Mouse (Mus musculus) spleen, postnatal 10 days (tissue): ENCODE data around the gene Rnf6.

ENCODE experiments used
- DNase-seq, 2 experiments: peaks; one replicate each; pipeline ENCODE4 v3.0.0; 2021 to 2022; ENCODE audit warnings: low spot score in 2 of 2

Rnf6 gene

DNA sequence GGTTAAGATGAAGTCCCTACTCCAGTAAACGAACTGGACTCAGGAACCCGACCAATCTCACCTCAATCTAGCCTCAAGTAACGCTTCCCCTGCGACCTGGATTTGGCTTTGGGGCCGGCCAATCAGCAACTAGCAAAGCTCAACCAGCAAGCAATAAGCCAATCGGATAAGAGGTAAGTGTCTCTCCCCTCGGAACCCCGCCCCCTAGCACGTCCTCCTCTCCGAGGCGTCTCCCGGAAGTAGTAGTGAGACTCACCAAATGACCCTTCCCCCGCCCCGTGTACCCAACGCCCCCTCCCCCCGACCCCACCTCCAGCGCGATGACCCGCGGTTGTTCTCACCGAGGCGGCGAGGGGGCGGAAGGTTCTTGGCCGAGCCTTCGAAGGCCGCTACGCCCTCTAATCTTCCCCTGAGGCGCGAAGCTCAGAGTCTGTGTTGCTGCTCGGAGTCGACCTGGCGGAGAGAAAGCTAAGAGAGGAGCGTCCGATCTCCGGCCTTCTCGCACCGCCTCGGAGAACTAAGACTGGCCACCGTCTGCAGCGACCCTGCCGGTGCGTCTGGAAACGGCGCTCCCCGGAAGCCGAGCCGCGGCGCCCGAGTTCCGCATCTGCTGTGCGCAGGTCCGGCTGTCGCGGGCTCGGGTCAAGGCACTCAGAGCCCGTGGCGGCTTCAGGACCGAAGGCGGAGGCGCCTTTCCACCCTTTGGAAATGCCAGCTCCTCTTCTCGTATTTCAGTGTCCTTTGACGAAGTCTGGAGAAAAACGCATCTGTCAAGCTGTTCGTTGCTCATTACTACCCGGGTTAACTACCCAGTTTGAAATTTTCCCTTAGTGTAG lies at the start of gene Rnf6:
Rnf6 (minus strand) TSS at position 677 of the 836 bp plus-strand sequence.
- peak; percentile 85 to 96 for DNase-seq

DNA sequence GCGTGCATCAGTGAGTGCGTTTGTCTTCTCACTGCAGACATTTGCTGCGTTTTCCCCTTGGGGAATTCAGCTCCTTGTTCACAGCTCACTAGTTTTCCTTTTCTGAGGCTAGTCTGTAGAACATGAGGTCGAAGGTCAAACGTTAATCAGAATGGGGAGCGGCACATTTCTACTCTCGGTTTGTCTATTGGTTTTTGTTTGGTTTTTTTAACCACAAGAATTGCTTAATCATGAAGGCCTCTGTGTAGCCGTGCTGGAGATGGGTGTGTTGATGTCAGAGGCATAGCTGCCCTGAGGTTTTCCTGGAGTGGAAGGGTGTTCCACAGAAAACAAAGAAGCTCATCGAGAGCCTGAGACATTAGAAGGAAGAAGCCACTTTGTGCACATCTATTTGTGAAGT lies 49.2 kb upstream of the Rnf6 start:
- DNase-seq: no peak

DNA sequence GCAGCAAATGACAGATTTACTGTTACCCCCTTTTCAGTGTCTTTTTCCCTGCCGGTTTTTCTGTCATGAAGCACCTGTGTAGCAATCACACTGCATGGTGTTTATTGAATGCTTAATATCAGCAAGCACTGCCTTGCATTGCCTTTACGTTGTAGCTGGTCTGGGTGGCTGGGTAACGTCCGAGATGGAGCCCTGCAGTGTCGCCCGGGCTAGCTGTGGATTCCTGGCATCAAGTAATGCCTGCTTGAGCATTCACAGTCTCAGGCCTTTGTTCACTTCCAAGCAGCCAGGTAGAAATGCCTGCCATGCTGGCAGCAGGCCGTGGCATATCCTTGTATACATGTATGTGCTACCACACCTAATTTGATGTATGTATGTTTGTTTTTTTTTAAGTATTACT lies 46.4 kb upstream of the Rnf6 start:
- no peak for DNase-seq

DNA sequence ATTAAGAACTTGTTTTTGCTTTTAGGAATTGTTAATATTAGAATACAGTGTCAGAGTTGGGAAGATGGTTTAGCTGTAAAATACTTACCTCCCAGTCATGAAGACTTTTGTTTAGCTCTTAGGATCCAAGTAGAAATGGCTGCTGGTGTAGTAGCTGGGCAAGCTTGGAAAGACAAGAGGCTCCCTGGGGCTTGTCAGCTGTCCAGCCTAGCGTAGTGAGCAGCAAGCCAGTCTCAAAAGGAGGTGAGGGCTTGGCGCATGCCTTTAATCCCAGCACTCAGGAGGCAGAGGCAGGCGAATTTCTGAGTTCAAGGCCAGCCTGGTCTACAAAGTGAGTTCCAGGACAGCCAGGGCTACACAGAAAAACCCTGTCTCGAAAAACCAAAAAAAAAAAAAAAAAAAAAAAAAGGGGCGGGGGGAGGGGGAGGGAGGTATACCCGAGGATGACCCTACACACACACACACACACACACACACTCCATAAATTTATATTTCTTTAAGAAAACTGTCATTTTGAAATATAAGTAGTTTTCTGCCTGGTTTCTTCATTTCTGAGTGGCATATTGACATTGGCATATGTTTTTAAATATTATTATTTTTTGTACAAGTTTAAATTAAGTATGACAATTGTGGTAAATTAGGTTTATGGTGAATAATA lies 44.7 kb upstream of the Rnf6 start:
- DNase-seq: no peak

DNA sequence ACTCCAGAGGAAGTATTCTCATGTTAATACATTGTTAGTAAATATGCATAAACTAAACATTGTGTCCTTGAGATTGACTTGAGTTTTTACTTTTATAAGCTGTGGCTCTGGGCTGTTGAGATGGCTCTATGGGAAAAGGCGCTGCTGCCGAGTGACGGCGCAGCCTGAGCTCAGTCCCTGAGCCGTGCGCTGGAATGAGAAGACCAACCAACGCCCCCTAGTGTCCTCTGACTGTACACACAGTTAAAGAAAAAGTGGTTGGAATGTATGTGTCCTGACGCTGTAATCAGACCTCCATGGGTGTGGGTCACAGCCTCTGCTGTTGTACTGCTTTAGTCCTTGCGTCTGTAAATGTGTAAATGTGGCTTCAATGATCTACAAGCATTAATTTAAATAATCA lies 38.6 kb upstream of the Rnf6 start:
- no peak for DNase-seq

DNA sequence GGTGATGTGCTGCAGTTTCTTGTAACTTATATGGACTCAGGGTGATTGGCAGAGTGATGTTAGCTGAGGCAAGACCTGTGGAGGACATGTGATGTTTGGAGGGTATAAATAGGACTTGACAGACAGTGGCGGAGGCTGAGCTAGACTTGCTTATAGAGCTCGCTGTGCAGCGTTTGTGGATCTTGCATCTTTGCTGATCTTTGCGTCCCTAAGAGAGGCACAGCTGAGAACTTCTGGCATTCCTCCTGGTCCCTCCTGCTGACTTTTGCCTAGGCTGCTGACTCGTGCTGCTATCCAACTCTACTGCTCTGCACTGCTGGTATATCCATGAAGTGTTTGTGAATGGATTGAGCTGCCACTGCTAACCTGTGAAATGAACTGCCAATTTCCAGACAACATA lies 32.3 kb upstream of the Rnf6 start:
- no peak for DNase-seq

DNA sequence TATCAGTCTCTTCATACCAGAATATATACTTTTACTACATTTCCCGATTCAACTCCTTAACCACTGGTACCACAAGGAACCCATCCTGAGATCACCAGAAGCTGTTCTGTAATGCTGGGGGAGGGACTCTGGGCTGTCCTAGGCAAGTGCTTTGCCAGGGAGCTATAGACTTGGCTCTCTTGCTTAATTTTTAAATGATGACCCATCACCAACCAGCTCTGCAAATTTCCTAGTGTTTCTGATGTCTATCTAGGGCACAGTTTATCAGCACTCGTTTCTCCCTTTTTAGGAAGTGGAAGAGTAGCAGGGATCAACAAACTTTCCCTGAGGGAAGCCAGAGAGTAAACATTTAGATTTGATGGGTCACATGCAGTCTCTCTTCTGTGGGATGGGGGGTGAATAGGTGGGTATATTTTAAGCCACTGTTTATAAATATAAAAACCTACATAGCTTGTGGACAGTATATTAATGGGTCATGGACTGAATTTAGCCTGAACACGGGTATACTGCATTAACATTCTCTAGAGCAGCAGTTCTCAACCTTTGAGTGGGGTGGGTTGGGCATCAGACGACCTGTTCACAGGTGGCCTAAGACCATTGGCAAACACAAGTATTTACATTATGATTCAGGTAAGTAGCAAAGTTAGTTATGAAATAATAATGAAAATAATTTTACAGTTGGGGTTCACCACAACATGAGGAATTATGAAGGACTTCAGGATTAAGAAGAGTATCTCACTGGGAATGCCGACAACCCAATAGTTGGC lies 30.5 kb upstream of the Rnf6 start:
- no peak for DNase-seq

DNA sequence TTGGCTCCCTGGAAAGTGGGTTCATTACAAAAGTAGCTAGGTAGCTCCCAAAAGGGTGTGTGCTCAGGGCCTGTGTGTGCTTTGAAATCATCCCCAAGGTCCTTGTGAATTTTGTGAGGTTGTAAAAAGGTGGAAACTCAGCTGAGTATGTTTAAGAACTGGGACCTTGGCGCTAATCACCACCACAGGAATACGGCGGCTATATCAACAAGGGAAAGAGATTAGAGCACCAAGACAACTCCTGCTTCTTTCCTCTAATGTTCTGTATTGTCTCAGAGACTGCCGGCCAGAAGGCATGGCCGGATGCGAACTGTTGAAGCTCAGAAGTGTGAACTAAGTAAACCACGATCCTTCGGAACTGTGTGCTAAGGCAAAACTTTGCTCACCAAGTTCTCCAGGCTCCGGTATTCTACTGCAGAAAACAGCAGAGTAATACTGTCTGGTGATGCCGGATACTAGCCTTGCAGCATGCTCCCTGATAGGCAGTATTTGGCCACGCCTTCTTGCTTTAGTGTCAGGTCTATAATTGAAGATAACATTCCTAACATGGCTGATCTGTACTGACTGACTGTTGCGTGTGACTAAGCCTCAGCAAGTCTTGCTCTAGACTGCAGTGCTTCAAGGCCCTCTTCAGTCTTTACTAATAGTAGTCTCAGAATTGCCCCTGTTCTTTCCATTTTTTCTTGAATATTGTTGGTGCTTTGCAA lies 29.2 kb upstream of the Rnf6 start:
- peak in 1 of 2 experiments; percentile 40 for DNase-seq

DNA sequence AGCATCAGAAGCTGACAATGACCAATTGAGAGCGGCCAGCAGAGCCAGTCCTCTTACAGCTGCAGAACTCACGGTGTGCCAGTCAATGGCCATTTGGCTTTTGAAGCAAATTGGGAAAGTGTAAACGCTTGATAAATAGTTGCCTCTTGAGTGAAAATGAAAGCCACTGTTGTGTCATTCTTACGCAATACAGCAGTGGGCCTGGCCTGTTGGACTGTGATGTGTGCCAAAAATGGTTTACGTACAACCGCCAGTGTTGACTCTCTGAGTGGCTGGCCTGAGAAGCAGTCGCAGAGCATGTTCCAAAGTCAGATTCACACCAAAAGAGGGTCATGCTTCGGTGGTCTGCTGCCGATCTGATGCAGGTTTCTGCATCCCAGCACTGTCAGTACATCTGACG lies 27.4 kb upstream of the Rnf6 start:
- DNase-seq: no peak

DNA sequence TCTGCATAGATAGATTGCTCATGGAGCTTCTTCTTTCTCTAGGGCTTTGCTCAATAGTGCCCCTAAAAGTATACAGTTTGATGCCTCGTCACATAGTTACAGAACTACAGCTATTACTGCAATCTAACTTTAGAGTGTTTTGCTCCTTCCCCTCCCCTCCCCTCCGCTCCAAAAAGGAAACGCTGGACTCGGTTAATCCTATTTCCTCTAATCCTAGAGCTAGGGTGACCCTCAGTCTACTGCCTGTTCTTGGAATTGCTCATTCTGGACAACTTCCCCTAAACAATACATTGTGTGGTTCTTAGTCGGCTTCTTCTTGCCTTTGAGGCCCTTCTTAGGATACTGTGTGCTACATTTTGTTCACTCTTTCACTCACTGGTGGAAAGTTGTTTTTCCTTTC lies 26.4 kb upstream of the Rnf6 start:
- no peak for DNase-seq

DNA sequence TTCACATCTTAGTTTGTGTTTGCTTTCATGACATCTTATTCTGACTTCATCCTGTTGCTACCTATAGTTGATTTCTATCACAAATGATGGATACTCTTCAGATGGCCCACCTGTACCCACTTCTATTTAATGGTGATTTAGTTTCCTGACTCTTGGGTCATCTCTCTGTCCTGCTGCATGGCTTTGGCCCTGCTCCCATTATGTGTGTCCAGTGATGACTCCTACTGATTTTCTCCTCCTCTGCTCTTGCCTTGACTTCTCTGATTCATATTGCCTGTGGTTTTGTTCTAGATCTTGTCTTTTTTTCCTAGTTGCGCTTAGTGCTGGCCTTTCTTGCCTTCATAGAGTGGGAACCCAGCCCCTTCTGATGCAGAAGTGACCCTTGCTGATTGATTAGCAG lies 25.0 kb upstream of the Rnf6 start:
- no peak for DNase-seq

DNA sequence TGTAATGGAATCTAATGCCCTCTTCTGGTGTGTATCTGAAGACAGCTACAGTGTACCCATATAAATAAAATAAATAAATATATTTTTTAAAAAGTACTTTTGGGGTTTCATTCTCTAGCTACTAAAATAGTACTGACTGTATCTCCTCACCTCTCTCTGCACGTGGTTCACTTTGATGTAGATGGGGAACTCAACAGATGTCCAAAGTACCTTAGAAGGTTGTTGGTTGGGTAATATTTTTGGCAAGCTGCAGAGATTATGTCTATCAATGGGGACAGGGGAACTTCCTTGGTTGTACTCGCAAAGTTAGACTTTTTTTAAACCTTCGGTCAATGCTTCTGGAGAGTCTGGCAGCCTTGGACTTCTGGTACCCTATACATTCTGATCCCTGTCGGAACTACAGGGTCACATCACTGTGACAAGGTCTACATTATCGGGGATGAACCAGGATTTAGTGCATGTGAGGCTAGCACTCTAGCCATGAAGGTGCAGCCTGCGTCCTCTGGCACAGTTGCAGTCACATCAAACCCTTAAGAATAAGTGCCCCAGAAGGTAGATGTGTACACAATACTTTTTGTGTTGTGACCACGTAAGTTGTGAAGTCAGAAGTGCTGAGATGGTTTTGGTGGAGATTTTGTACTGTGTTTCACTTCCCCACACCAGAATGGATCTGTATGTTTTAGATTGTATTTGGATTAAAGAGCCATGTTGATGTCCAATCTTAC lies 24.5 kb upstream of the Rnf6 start:
- no peak for DNase-seq

DNA sequence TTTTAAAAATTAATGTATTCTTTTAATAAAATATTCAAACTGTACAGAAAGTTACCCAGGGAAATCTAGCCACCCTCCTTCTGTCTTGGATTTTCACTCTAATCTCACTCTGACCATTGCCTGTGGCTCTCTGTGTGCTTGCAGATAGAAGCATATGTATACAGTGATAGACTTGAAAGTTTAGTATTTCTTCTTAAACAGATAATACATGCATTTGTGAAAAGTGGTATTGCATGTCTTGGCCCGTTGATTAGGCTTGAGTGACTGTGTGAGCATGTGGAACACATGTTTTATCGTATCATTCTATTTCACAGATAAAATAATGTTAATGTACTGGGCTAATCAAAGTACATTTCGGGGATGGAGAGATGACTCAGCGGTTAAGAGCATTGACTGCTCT lies 23.8 kb upstream of the Rnf6 start:
- DNase-seq: no peak

DNA sequence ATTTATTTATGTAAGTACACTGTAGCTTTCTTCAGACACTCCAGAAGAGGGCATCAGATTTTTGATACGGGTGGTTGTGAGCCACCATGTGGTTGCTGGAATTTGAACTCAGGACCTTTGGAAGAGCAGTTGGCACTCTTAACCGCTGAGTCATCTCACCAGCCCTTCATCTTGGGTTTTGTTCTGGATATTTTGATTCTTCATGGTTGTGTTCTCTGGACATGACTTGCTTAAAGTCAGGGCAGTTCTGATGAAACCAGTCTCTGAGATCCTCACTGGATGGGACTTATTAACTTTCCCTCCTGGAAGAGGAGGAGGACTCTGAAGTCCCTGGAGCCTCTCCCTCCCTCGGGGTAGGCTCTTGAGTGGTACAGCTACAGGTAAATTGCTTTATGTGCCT lies 19.8 kb upstream of the Rnf6 start:
- no peak for DNase-seq

DNA sequence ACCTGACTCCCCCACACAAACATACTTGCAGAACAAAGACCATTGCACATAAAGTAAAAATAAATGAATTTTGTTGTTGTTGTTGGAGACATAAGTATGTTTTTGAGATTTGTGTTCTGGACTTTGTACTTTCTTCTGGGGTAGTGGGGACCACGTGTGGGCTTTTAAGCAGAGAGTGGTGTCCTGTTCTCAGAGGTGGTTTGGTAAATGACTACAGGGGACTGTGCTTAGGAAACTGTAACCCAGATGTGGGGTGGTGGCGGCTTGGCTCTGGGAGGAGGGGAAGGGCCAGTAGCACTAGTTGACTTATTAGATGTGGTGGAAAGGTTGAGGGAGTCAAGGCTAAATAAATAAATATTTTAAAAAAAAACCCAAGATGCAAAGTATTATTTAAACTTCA lies 19.4 kb upstream of the Rnf6 start:
- DNase-seq: no peak

DNA sequence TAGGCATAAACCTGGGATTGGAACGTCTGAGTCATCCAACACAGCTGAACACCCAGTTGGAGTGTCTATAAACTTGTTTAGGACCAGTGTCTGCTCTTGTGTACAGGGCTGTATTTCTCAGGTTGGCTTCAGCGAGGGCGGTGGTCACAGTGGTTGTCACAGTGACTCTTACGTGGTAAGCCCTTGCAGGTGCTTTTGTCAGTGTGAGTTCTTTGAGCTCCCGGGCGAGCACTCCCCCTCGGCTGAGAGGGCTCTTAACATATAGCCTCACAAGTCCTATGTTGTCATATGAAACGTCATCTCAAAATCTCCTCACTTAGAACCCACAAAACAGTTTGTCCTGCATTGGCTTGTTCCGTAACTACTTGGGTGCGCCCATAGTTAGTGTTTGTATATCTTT lies 16.9 kb upstream of the Rnf6 start:
- DNase-seq: no peak

DNA sequence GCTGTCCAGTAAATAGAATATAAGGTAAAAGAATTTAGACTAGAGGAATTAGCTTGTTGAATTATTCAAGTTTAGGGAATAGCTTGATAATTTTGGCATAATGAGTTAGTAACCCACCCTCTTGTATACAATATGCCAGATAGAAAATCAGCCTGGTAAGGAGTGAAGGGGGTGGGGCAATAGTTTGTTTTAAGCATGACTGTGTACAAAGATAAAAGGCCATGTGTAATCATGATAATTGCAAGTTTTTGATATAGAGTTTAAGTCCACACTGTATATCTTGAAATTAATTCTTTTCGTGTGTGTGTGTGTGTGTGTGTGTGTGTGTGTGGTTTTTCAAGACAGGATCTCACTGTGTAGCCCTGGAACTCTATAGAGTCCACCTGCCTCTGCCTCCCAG lies 13.0 kb upstream of the Rnf6 start:
- no peak for DNase-seq

DNA sequence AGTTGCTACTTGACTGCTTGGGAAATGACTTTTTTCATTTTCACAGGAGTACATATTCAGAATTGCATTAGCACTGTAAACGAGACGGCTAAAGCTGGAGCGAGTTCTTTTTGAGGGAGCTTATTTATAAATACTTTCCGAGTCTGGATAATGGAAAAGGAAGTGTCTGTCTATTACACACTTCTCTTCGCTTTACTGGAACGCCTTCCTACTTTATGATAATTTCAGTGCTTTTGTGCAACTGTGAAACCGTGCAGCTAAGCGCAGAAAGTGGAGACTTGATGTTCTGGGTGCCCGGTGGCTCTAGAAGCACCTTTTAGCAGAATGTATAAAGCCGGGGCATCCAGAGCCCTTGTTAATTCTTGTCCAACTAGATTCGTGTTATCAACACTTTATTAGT lies 11.5 kb upstream of the Rnf6 start:
- no peak for DNase-seq

DNA sequence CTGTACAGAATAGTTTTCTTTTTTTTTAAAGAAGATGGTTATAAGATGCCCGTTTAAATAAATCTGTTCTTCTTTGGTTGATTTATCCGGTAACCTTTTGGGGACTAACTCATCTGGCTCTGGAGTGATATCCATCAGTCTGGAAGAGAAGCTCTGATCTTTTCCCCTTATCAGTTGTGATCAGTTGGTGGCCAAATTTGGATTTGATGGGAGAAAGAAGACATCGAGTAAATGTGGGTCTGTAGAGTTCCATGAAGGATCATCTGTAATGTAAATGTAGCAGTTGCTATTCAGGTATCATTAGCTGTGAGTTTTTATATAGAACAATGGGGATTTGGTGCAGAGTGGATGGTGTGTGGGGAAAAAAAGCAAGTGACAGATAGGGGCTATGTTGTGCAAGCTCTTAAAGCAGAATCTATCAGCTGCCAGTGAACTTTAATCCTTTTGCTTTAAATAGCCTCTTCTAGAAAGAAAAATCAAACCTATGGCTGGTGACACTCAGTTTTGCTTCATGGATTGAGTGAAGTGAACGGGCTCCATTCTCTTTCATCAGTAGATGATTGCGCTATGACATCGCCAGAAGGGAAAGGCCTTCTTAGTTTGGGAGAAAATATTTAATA lies 10.8 kb upstream of the Rnf6 start:
- no peak for DNase-seq

DNA sequence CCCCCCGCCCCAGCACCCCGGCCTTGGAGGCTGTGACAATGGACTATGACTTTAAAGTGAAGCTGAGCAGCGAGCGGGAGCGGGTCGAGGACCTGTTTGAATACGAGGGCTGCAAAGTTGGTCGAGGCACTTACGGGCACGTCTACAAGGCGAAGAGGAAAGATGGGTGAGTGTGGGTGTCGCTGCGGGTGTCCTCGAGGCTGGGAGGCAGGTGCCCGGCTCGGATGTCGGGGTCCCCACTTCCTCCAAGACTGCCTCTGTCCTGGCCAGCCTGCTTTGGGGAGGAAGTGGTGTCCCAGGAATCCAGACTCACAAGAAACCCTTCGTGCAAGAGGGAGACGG lies 10.3 kb upstream of the Rnf6 start:
- DNase-seq: peak; percentile 56 to 59
